Mouse (Mus musculus) Patski (cell line): ENCODE measurements around the gene Hopx. TPM values are rescaled to one million over a fixed set of nuclear protein-coding genes. Genes with fewer than 3 reads are reported as not detected.

Experiments
- ATAC-seq: fragments of 100-300 bp; one replicate; pipeline ENCODE4 v1.8.0; 2021
- CTCF ChIA-PET: fragments of 350-600 bp; sonication (Branson Sonifier 250); formaldehyde crosslinking; loops from one replicate; lab custom pipeline; 2022; ENCODE audit warnings: inconsistent platforms; lab: Charles Lee
- POLR2A ChIA-PET: fragments of 350-600 bp; sonication (Branson Sonifier 250); formaldehyde crosslinking; loops from one replicate; lab custom pipeline; 2022; ENCODE audit warnings: antibody characterized with exemption, inconsistent platforms; lab: Charles Lee
- DNase-seq: peaks from one replicate; pipeline ENCODE4 v3.0.0-alpha.2; 2011; ENCODE audit warnings: low read depth, low spot score
- H3K27me3 ChIP-seq: fragments of 371-371 bp; one replicate; pipeline ENCODE4 v1.5.1; 2021
- CTCF ChIP-seq: fragments of 100-300 bp; IDR thresholded peaks from one replicate; pipeline ENCODE4 v1.5.1; 2021
- in situ Hi-C: fragments of 300-500 bp; cut with MboI; formaldehyde crosslinking; loops from 3 replicates; pipeline ENCODE4 v1.11.1; 2018; ENCODE audit warnings: low pct_unique_long_range_greater_than_20kb, mixed read lengths
- polyA plus RNA-seq: library from polyadenylated mRNA; unstranded; gene quantifications from one replicate; pipeline ENCODE4 v1.2.3, GENCODE M21; 2021

Hopx gene
- polyA plus RNA-seq, 1 experiment from 2014 or later = not detected

- ChIA-PET POLR2A (no interaction called here), CTCF (interaction anchor here (1.3 kb wide), 1 partner anchor 9 kb away, joined by 3 read pairs; no protein-coding TSS in a partner anchor)
- no peak for DNase-seq
- no peak for TF ChIP-seq CTCF
- ATAC-seq = no peak
- in situ Hi-C loops = no loop called here
- peaks cover 36% of the 10 kb centered on the region for H3K27me3 ChIP-seq
These were observed 22.4 kb downstream of the Hopx start for GRCm38 (mm10) chr5:77092531-77092930.

- peaks cover 34% of the 10 kb centered on the region for H3K27me3 ChIP-seq
- TF ChIP-seq CTCF = no peak
- ChIA-PET POLR2A (no interaction called here), CTCF (no interaction called here)
- no peak for ATAC-seq
- in situ Hi-C loops = no loop called here
- DNase-seq = no peak
These were observed 23.0 kb downstream of the Hopx start for GRCm38 (mm10) chr5:77091923-77092322.

GRCm38 (mm10) chr5:77090521-77091096, 24.3 kb downstream of the Hopx start:
- peaks cover 33% of the 10 kb centered on the region for H3K27me3 ChIP-seq
- in situ Hi-C loops = no loop called here
- DNase-seq = no peak
- CTCF ChIA-PET = interaction anchor here (1.0 to 1.2 kb wide), 4 partner anchors 10 to 88 kb away, joined by 3 read pairs; no protein-coding TSS in a partner anchor
- POLR2A ChIA-PET = interaction anchor here (0.6 kb wide), 1 partner anchor 186 kb away, joined by 3 read pairs; no protein-coding TSS in a partner anchor
- ATAC-seq = no peak
- no peak for TF ChIP-seq CTCF

- DNase-seq (no peak), ATAC-seq (no peak)
- TF ChIP-seq CTCF = no peak
- in situ Hi-C loops = loop anchor here (5.0 to 10.0 kb wide), 2 partner anchors 85 to 127 kb away; no protein-coding TSS in a partner anchor
- H3K27me3 ChIP-seq = peaks cover 29% of the 10 kb centered on the region
- ChIA-PET CTCF (interaction anchor here (1.0 to 1.8 kb wide), 6 partner anchors 9 to 89 kb away, joined by 3 to 6 read pairs (median 3); no protein-coding TSS in a partner anchor), POLR2A (interaction anchor here (0.6 kb wide), 1 partner anchor 185 kb away, joined by 3 read pairs; no protein-coding TSS in a partner anchor)
These were observed 25.0 kb downstream of the Hopx start for GRCm38 (mm10) chr5:77089901-77090300.

- ChIA-PET POLR2A (no interaction called here), CTCF (interaction anchor here (0.7 to 1.8 kb wide), 7 partner anchors 9 to 90 kb away, joined by 3 to 6 read pairs (median 3); no protein-coding TSS in a partner anchor)
- DNase-seq = no peak
- in situ Hi-C loops = loop anchor here (5.0 to 10.0 kb wide), 2 partner anchors 86 to 128 kb away; no protein-coding TSS in a partner anchor
- ATAC-seq = no peak
- peaks cover 24% of the 10 kb centered on the region for H3K27me3 ChIP-seq
- peak; percentile 74 for TF ChIP-seq CTCF
These were observed 25.6 kb downstream of the Hopx start for GRCm38 (mm10) chr5:77089294-77089693.

- ATAC-seq = no peak
- no peak for TF ChIP-seq CTCF
- CTCF ChIA-PET = interaction anchor here (1.0 kb wide), 1 partner anchor 8 kb away, joined by 3 read pairs; no protein-coding TSS in a partner anchor
- POLR2A ChIA-PET = no interaction called here
- peaks cover 13% of the 10 kb centered on the region for H3K27me3 ChIP-seq
- in situ Hi-C loops = loop anchor here (5.0 to 10.0 kb wide), 2 partner anchors 88 to 130 kb away; no protein-coding TSS in a partner anchor
- no peak for DNase-seq
These were observed 27.8 kb downstream of the Hopx start for GRCm38 (mm10) chr5:77087122-77087521.

- TF ChIP-seq CTCF = no peak
- DNase-seq = no peak
- in situ Hi-C loops = loop anchor here (5.0 to 10.0 kb wide), 2 partner anchors 88 to 131 kb away; no protein-coding TSS in a partner anchor
- ATAC-seq = no peak
- POLR2A ChIA-PET = no interaction called here
- CTCF ChIA-PET = no interaction called here
- H3K27me3 ChIP-seq = peaks cover 11% of the 10 kb centered on the region
These were observed 28.4 kb downstream of the Hopx start for GRCm38 (mm10) chr5:77086541-77086940.

GRCm38 (mm10) chr5:77085753-77086450, 29.0 kb downstream of the Hopx start:
- peaks cover 11% of the 10 kb centered on the region for H3K27me3 ChIP-seq
- no peak for DNase-seq
- CTCF ChIA-PET = no interaction called here
- TF ChIP-seq CTCF = no peak
- ATAC-seq = no peak
- POLR2A ChIA-PET = no interaction called here
- in situ Hi-C loops = loop anchor here (5.0 to 10.0 kb wide), 2 partner anchors 89 to 131 kb away; no protein-coding TSS in a partner anchor

GRCm38 (mm10) chr5:77084418-77084817, 30.5 kb downstream of the Hopx start:
- CTCF ChIA-PET = no interaction called here
- in situ Hi-C loops = loop anchor here (10.0 kb wide), 1 partner anchor 90 kb away; no protein-coding TSS in a partner anchor
- POLR2A ChIA-PET = no interaction called here
- DNase-seq = no peak
- TF ChIP-seq CTCF = no peak
- peaks cover 6% of the 10 kb centered on the region for H3K27me3 ChIP-seq
- ATAC-seq = no peak

- in situ Hi-C loops = loop anchor here (10.0 kb wide), 1 partner anchor 92 kb away; no protein-coding TSS in a partner anchor
- TF ChIP-seq CTCF = no peak
- ATAC-seq (peak; percentile 57), DNase-seq (no peak)
- ChIA-PET POLR2A (interaction anchor here (0.5 kb wide), 1 partner anchor 225 kb away, joined by 4 read pairs; no protein-coding TSS in a partner anchor), CTCF (interaction anchor here (1.4 kb wide), 1 partner anchor 10 kb away, joined by 3 read pairs; no protein-coding TSS in a partner anchor)
- peaks cover 6% of the 10 kb centered on the region for H3K27me3 ChIP-seq
These were observed 32.2 kb downstream of the Hopx start for GRCm38 (mm10) chr5:77082735-77083134.
